Mouse (Mus musculus) liver, embryonic 14.5 days (tissue): Measurements from ENCODE around the gene Rsph14.

Experiments
- CTCF ChIP-seq: IDR thresholded peaks from 2 replicates; pipeline ENCODE4 v1.5.1; 2016; ENCODE audit warnings: antibody characterized with exemption, low read depth, control low read depth
- EP300 ChIP-seq: IDR thresholded peaks from 2 replicates; pipeline ENCODE4 v1.6.1; 2016; ENCODE audit warnings: antibody characterized with exemption, low read depth

GRCm38 (mm10) chr10:75054125-75054524 is 21.7 kb upstream of the Rsph14 start:
- TF ChIP-seq CTCF (no peak), EP300 (no peak)
